Mouse (Mus musculus): ENCODE measurements around the gene Ppp2r1b. TPM values are rescaled to one million over a fixed set of nuclear protein-coding genes. Genes with fewer than 3 reads are reported as not detected.

Ppp2r1b gene
- polyA plus RNA-seq, 1 experiment from 2014 or later, result 86.4 TPM

GRCm38 (mm10) chr9:50873210-50873609 is 28.1 kb downstream of the Ppp2r1b start:
- no peak overlapping the region for H3K27ac ChIP-seq (ENCODE audit: low read length)
- 95% methylated on average over 9 of the region's 9 CpGs for WGBS
- no peak overlapping the region for H3K4me2 ChIP-seq (ENCODE audit: low read length)
- H3K4me3 ChIP-seq (replicated peaks; ENCODE audit: low read length), result no peak overlapping the region
- no peaks in the 10 kb centered on the region for H3K27me3 ChIP-seq (replicated peaks; ENCODE audit: control insufficient read depth, insufficient read depth, low read length)
- no peaks in the 10 kb centered on the region for H3K9me3 ChIP-seq (ENCODE audit: control insufficient read depth, low read length)
- H3K9ac ChIP-seq (replicated peaks; ENCODE audit: low read depth, low read length), result no peak overlapping the region
- ATAC-seq, result no peak
- H3K36me3 ChIP-seq (ENCODE audit: control insufficient read depth, insufficient read depth), result peaks cover 16% of the 10 kb centered on the region
- H3K4me1 ChIP-seq (replicated peaks; ENCODE audit: control insufficient read depth, insufficient read depth, low read length), result no peaks in the 10 kb centered on the region

- H3K9ac ChIP-seq (replicated peaks; ENCODE audit: low read depth, low read length), result no peak overlapping the region
- no peaks in the 10 kb centered on the region for H3K4me1 ChIP-seq (replicated peaks; ENCODE audit: control insufficient read depth, insufficient read depth, low read length)
- H3K9me3 ChIP-seq (ENCODE audit: control insufficient read depth, low read length), result no peaks in the 10 kb centered on the region
- no peak overlapping the region for H3K27ac ChIP-seq (ENCODE audit: low read length)
- no peaks in the 10 kb centered on the region for H3K27me3 ChIP-seq (replicated peaks; ENCODE audit: control insufficient read depth, insufficient read depth, low read length)
- H3K4me2 ChIP-seq (ENCODE audit: low read length), result no peak overlapping the region
- H3K4me3 ChIP-seq (replicated peaks; ENCODE audit: low read length), result no peak overlapping the region
- WGBS, result 85% methylated on average over 6 of the region's 6 CpGs
- no peak for ATAC-seq
- H3K36me3 ChIP-seq (ENCODE audit: control insufficient read depth, insufficient read depth), result peaks cover 16% of the 10 kb centered on the region
Observed at GRCm38 (mm10) chr9:50874031-50874430, 28.9 kb downstream of the Ppp2r1b start.

GRCm38 (mm10) chr9:50875470-50875869 is 30.4 kb downstream of the Ppp2r1b start:
- WGBS, result 96% methylated on average over 4 of the region's 4 CpGs
- Histone ChIP-seq H3K4me2 (ENCODE audit: low read length) (no peak overlapping the region), H3K27ac (ENCODE audit: low read length) (no peak overlapping the region), H3K36me3 (ENCODE audit: control insufficient read depth, insufficient read depth) (peaks cover 23% of the 10 kb centered on the region), H3K4me3 (replicated peaks; ENCODE audit: low read length) (no peak overlapping the region), H3K9ac (replicated peaks; ENCODE audit: low read depth, low read length) (no peak overlapping the region), H3K9me3 (ENCODE audit: control insufficient read depth, low read length) (no peaks in the 10 kb centered on the region), H3K4me1 (replicated peaks; ENCODE audit: control insufficient read depth, insufficient read depth, low read length) (no peaks in the 10 kb centered on the region), H3K27me3 (replicated peaks; ENCODE audit: control insufficient read depth, insufficient read depth, low read length) (no peaks in the 10 kb centered on the region)
- ATAC-seq, result no peak

- no peak overlapping the region for H3K4me2 ChIP-seq (ENCODE audit: low read length)
- no peak overlapping the region for H3K27ac ChIP-seq (ENCODE audit: low read length)
- no peaks in the 10 kb centered on the region for H3K9me3 ChIP-seq (ENCODE audit: control insufficient read depth, low read length)
- H3K4me1 ChIP-seq (replicated peaks; ENCODE audit: control insufficient read depth, insufficient read depth, low read length), result no peaks in the 10 kb centered on the region
- H3K36me3 ChIP-seq (ENCODE audit: control insufficient read depth, insufficient read depth), result peaks cover 22% of the 10 kb centered on the region
- 97% methylated on average over 3 of the region's 3 CpGs for WGBS
- H3K27me3 ChIP-seq (replicated peaks; ENCODE audit: control insufficient read depth, insufficient read depth, low read length), result no peaks in the 10 kb centered on the region
- H3K4me3 ChIP-seq (replicated peaks; ENCODE audit: low read length), result no peak overlapping the region
- ATAC-seq, result no peak
- H3K9ac ChIP-seq (replicated peaks; ENCODE audit: low read depth, low read length), result no peak overlapping the region
Observed at GRCm38 (mm10) chr9:50876287-50876686, 31.2 kb downstream of the Ppp2r1b start.

GRCm38 (mm10) chr9:50877431-50877830 is 32.3 kb downstream of the Ppp2r1b start:
- peaks cover 25% of the 10 kb centered on the region for H3K36me3 ChIP-seq (ENCODE audit: control insufficient read depth, insufficient read depth)
- H3K4me2 ChIP-seq (ENCODE audit: low read length), result no peak overlapping the region
- H3K27me3 ChIP-seq (replicated peaks; ENCODE audit: control insufficient read depth, insufficient read depth, low read length), result no peaks in the 10 kb centered on the region
- no peak overlapping the region for H3K4me3 ChIP-seq (replicated peaks; ENCODE audit: low read length)
- WGBS, result 90% methylated on average over 3 of the region's 3 CpGs
- no peak for ATAC-seq
- H3K27ac ChIP-seq (ENCODE audit: low read length), result no peak overlapping the region
- H3K9me3 ChIP-seq (ENCODE audit: control insufficient read depth, low read length), result no peaks in the 10 kb centered on the region
- no peaks in the 10 kb centered on the region for H3K4me1 ChIP-seq (replicated peaks; ENCODE audit: control insufficient read depth, insufficient read depth, low read length)
- no peak overlapping the region for H3K9ac ChIP-seq (replicated peaks; ENCODE audit: low read depth, low read length)

- no peak for ATAC-seq
- 79% methylated on average over 2 of the region's 2 CpGs for WGBS
- Histone ChIP-seq H3K36me3 (ENCODE audit: control insufficient read depth, insufficient read depth) (peaks cover 21% of the 10 kb centered on the region), H3K4me2 (ENCODE audit: low read length) (no peak overlapping the region), H3K9ac (replicated peaks; ENCODE audit: low read depth, low read length) (no peak overlapping the region), H3K4me3 (replicated peaks; ENCODE audit: low read length) (no peak overlapping the region), H3K9me3 (ENCODE audit: control insufficient read depth, low read length) (no peaks in the 10 kb centered on the region), H3K27ac (ENCODE audit: low read length) (no peak overlapping the region), H3K4me1 (replicated peaks; ENCODE audit: control insufficient read depth, insufficient read depth, low read length) (peaks cover 9% of the 10 kb centered on the region), H3K27me3 (replicated peaks; ENCODE audit: control insufficient read depth, insufficient read depth, low read length) (no peaks in the 10 kb centered on the region)
Observed at GRCm38 (mm10) chr9:50882183-50882582, 37.1 kb downstream of the Ppp2r1b start.

GRCm38 (mm10) chr9:50884093-50884492 is 39.0 kb downstream of the Ppp2r1b start:
- H3K9me3 ChIP-seq (ENCODE audit: control insufficient read depth, low read length), result no peaks in the 10 kb centered on the region
- WGBS, result 77% methylated on average over 8 of the region's 8 CpGs
- no peak for ATAC-seq
- no peaks in the 10 kb centered on the region for H3K27me3 ChIP-seq (replicated peaks; ENCODE audit: control insufficient read depth, insufficient read depth, low read length)
- H3K4me3 ChIP-seq (replicated peaks; ENCODE audit: low read length), result no peak overlapping the region
- H3K27ac ChIP-seq (ENCODE audit: low read length), result no peak overlapping the region
- H3K4me2 ChIP-seq (ENCODE audit: low read length), result no peak overlapping the region
- H3K36me3 ChIP-seq (ENCODE audit: control insufficient read depth, insufficient read depth), result peaks cover 16% of the 10 kb centered on the region
- peaks cover 9% of the 10 kb centered on the region for H3K4me1 ChIP-seq (replicated peaks; ENCODE audit: control insufficient read depth, insufficient read depth, low read length)
- H3K9ac ChIP-seq (replicated peaks; ENCODE audit: low read depth, low read length), result no peak overlapping the region

- Histone ChIP-seq H3K9ac (replicated peaks; ENCODE audit: low read depth, low read length) (0 out of 2 replicates have a peak overlapping the region, but pooled peaks have one; percentile 8), H3K4me1 (replicated peaks; ENCODE audit: control insufficient read depth, insufficient read depth, low read length) (peaks cover 9% of the 10 kb centered on the region), H3K4me3 (replicated peaks; ENCODE audit: low read length) (no peak overlapping the region), H3K27ac (ENCODE audit: low read length) (no peak overlapping the region), H3K9me3 (ENCODE audit: control insufficient read depth, low read length) (no peaks in the 10 kb centered on the region), H3K4me2 (ENCODE audit: low read length) (no peak overlapping the region), H3K27me3 (replicated peaks; ENCODE audit: control insufficient read depth, insufficient read depth, low read length) (no peaks in the 10 kb centered on the region), H3K36me3 (ENCODE audit: control insufficient read depth, insufficient read depth) (peaks cover 10% of the 10 kb centered on the region)
- ATAC-seq, result peak; percentile 43
- 69% methylated on average over 10 of the region's 10 CpGs for WGBS
Observed at GRCm38 (mm10) chr9:50884741-50885599, 39.9 kb downstream of the Ppp2r1b start.

- 52% methylated on average over 1 of the region's 1 CpGs for WGBS
- Histone ChIP-seq H3K27me3 (replicated peaks; ENCODE audit: control insufficient read depth, insufficient read depth, low read length) (no peaks in the 10 kb centered on the region), H3K4me1 (replicated peaks; ENCODE audit: control insufficient read depth, insufficient read depth, low read length) (peaks cover 9% of the 10 kb centered on the region), H3K9ac (replicated peaks; ENCODE audit: low read depth, low read length) (0 out of 2 replicates have a peak overlapping the region, but pooled peaks have one; percentile 8), H3K4me3 (replicated peaks; ENCODE audit: low read length) (no peak overlapping the region), H3K27ac (ENCODE audit: low read length) (no peak overlapping the region), H3K4me2 (ENCODE audit: low read length) (no peak overlapping the region), H3K9me3 (ENCODE audit: control insufficient read depth, low read length) (no peaks in the 10 kb centered on the region), H3K36me3 (ENCODE audit: control insufficient read depth, insufficient read depth) (peaks cover 5% of the 10 kb centered on the region; the same call in 1 of the 2 replicates)
- ATAC-seq, result no peak
Observed at GRCm38 (mm10) chr9:50885600-50885987, 40.5 kb downstream of the Ppp2r1b start.
